Mouse (Mus musculus) layer of hippocampus, postnatal 25 days (tissue): ENCODE data around the gene Ift43. TPM values are rescaled to one million over a fixed set of nuclear protein-coding genes. Genes with fewer than 3 reads are reported as not detected.

Experiments used
- DNase-seq, 2 experiments: peaks; one replicate each; pipeline ENCODE4 v3.0.0; 2022; ENCODE audit warnings: mixed read lengths in 2 of 2, low spot score in 1 of 2; ENCODE audit errors: extremely low spot score in 1 of 2
- total RNA-seq, 2 experiments: library from RNA; stranded (reverse); gene quantifications; 2 replicates each; pipeline ENCODE4 v1.2.3; 2021

Ift43 gene
- total RNA-seq, 2 experiments from 2014 or later, result 12.5 to 14.4 TPM

- DNase-seq, result no peak
Measured at GRCm38 (mm10) chr12:86077736-86078135, 4.6 kb upstream of the Ift43 start.

- DNase-seq, result no peak
Measured at GRCm38 (mm10) chr12:86078176-86078552, 4.2 kb upstream of the Ift43 start.

- peak in 1 of 2 experiments; percentile 33 for DNase-seq
Measured at GRCm38 (mm10) chr12:86078553-86079201, 3.7 kb upstream of the Ift43 start, which contains the start of gene Tgfb3. Tgfb3 (minus strand) TSS chr12:86079041.

- peak; percentile 86 to 94 for DNase-seq
Measured at GRCm38 (mm10) chr12:86079202-86079667, 3.1 kb upstream of the Ift43 start.

- no peak for DNase-seq
Measured at GRCm38 (mm10) chr12:86085873-86086272, 3.5 kb downstream of the Ift43 start.

- DNase-seq, result no peak
Measured at GRCm38 (mm10) chr12:86086550-86086949, 4.2 kb downstream of the Ift43 start.

- DNase-seq, result no peak
Measured at GRCm38 (mm10) chr12:86088042-86088441, 5.7 kb downstream of the Ift43 start.

GRCm38 (mm10) chr12:86090764-86091163, 8.4 kb downstream of the Ift43 start:
- no peak for DNase-seq

- DNase-seq, result no peak
Measured at GRCm38 (mm10) chr12:86091601-86092132, 9.3 kb downstream of the Ift43 start.

GRCm38 (mm10) chr12:86094075-86094474, 11.7 kb downstream of the Ift43 start:
- DNase-seq, result no peak

- no peak for DNase-seq
Measured at GRCm38 (mm10) chr12:86095806-86096205, 13.5 kb downstream of the Ift43 start.

GRCm38 (mm10) chr12:86097781-86098180, 15.4 kb downstream of the Ift43 start:
- DNase-seq, result no peak

- no peak for DNase-seq
Measured at GRCm38 (mm10) chr12:86100711-86101110, 18.4 kb downstream of the Ift43 start.

GRCm38 (mm10) chr12:86102686-86103085, 20.3 kb downstream of the Ift43 start:
- DNase-seq, result no peak

GRCm38 (mm10) chr12:86103391-86103790, 21.1 kb downstream of the Ift43 start:
- DNase-seq, result no peak

- DNase-seq, result no peak
Measured at GRCm38 (mm10) chr12:86103852-86104251, 21.5 kb downstream of the Ift43 start.

GRCm38 (mm10) chr12:86104297-86104696, 22.0 kb downstream of the Ift43 start:
- DNase-seq, result no peak

- no peak for DNase-seq
Measured at GRCm38 (mm10) chr12:86105546-86105945, 23.2 kb downstream of the Ift43 start.

- DNase-seq, result no peak
Measured at GRCm38 (mm10) chr12:86106086-86106485, 23.7 kb downstream of the Ift43 start.

- no peak for DNase-seq
Measured at GRCm38 (mm10) chr12:86107645-86108044, 25.3 kb downstream of the Ift43 start.

GRCm38 (mm10) chr12:86109531-86109930, 27.2 kb downstream of the Ift43 start:
- DNase-seq, result no peak

GRCm38 (mm10) chr12:86110637-86111036, 28.3 kb downstream of the Ift43 start:
- DNase-seq, result peak in 1 of 2 experiments; percentile 26
